Mouse (Mus musculus) liver, embryonic 13.5 days (tissue): ENCODE data around the gene Myrip. TPM values are rescaled to one million over a fixed set of nuclear protein-coding genes. Genes with fewer than 3 reads are reported as not detected.
"Not testable (repeated sequence)": the region's sequence is repeated elsewhere in the genome, so short reads cannot be mapped to it uniquely, and the experiment has no call there.

Experiments used
- ATAC-seq: fragments of 200-750 bp; cut with Nextera tagmentation; 2 replicates; pipeline ENCODE4 v1.8.0; 2017; ENCODE audit warnings: low read depth, mild to moderate bottlenecking, moderate number of reproducible peaks, moderate library complexity
- DNase-seq: peaks from one replicate; pipeline ENCODE4 v3.0.0; 2022
- H3K27ac ChIP-seq: fragments of 300-500 bp; sonication (generic); 2 replicates; pipeline ENCODE4 v1.5.1; 2015; ENCODE audit warnings: moderate library complexity, mild to moderate bottlenecking, inconsistent platforms
- H3K27me3 ChIP-seq: fragments of 300-500 bp; sonication (generic); 2 replicates; pipeline ENCODE4 v1.6.1; 2015; ENCODE audit warnings: mild to moderate bottlenecking, inconsistent platforms
- H3K36me3 ChIP-seq: fragments of 300-500 bp; sonication (generic); 2 replicates; pipeline ENCODE4 v1.6.1; 2015; ENCODE audit warnings: mild to moderate bottlenecking, inconsistent platforms
- H3K4me1 ChIP-seq: fragments of 300-500 bp; sonication (generic); replicated peaks from 2 replicates; pipeline ENCODE4 v1.6.1; 2015; ENCODE audit warnings: inconsistent platforms
- H3K4me2 ChIP-seq: fragments of 300-500 bp; sonication (generic); 2 replicates; pipeline ENCODE4 v1.6.1; 2015; ENCODE audit warnings: inconsistent platforms, mild to moderate bottlenecking, moderate library complexity
- H3K4me3 ChIP-seq: fragments of 300-500 bp; sonication (generic); replicated peaks from 2 replicates; pipeline ENCODE4 v1.5.1; 2015; ENCODE audit warnings: mild to moderate bottlenecking, inconsistent platforms
- H3K9ac ChIP-seq: fragments of 300-500 bp; sonication (generic); 2 replicates; pipeline ENCODE4 v1.6.1; 2015; ENCODE audit warnings: mild to moderate bottlenecking, inconsistent platforms
- H3K9me3 ChIP-seq: fragments of 300-500 bp; sonication (generic); replicated peaks from 2 replicates; pipeline ENCODE4 v1.6.1; 2016; ENCODE audit warnings: inconsistent platforms
- WGBS: fragments of 180-500 bp; shearing (Covaris S2); methylation state at CpG from one replicate; pipeline ENCODE4 v1.1.7; 2015; ENCODE audit not compliant: insufficient replicate concordance; 5-methylcytosine and 5-hydroxymethylcytosine counted together
- polyA plus RNA-seq: library from polyadenylated mRNA; unstranded; fragments of >200 nt; fragmentation: Nextera tagmentation; extraction: Ambion mirVana; gene quantifications from 2 replicates; pipeline ENCODE4 v1.2.1, GENCODE M21; 2015

The Myrip gene
- polyA plus RNA-seq, 1 experiment from 2014 or later, result 0.03 TPM

GRCm38 (mm10) chr9:120296938-120297337 is 4.4 kb upstream of the Myrip start:
- Histone ChIP-seq H3K27me3 (peaks cover 4% of the 10 kb centered on the region), H3K4me1 (no peaks in the 10 kb centered on the region), H3K9ac (no peak overlapping the region), H3K4me2 (no peak overlapping the region), H3K36me3 (no peaks in the 10 kb centered on the region), H3K4me3 (no peak overlapping the region), H3K27ac (no peak overlapping the region), H3K9me3 (no peaks in the 10 kb centered on the region)
- DNase-seq (no peak), ATAC-seq (no peak)
- 57% methylated on average over 1 of the region's 1 CpGs for WGBS

GRCm38 (mm10) chr9:120299429-120299828 is 1.9 kb upstream of the Myrip start:
- H3K4me2 ChIP-seq, result no peak overlapping the region
- H3K4me3 ChIP-seq, result no peak overlapping the region
- peaks cover 29% of the 10 kb centered on the region for H3K27me3 ChIP-seq
- no peaks in the 10 kb centered on the region for H3K9me3 ChIP-seq
- no peak for ATAC-seq
- H3K9ac ChIP-seq, result no peak overlapping the region
- no peaks in the 10 kb centered on the region for H3K4me1 ChIP-seq
- no peak for DNase-seq
- WGBS, result 55% methylated on average over 2 of the region's 2 CpGs
- no peaks in the 10 kb centered on the region for H3K36me3 ChIP-seq
- H3K27ac ChIP-seq, result no peak overlapping the region

- H3K4me1 ChIP-seq, result no peaks in the 10 kb centered on the region
- DNase-seq, result no peak
- H3K9ac ChIP-seq, result no peak overlapping the region
- no peaks in the 10 kb centered on the region for H3K36me3 ChIP-seq
- ATAC-seq, result no peak
- peaks cover 62% of the 10 kb centered on the region for H3K27me3 ChIP-seq
- H3K27ac ChIP-seq, result no peak overlapping the region
- peak overlapping the region; percentile 62; the same call in 1 of the 2 replicates for H3K4me2 ChIP-seq
- H3K4me3 ChIP-seq, result peak overlapping the region; percentile 49; the same call in 1 of the 2 replicates
- H3K9me3 ChIP-seq, result no peaks in the 10 kb centered on the region
- WGBS, result 17% methylated on average over 19 of the region's 19 CpGs
Measured at GRCm38 (mm10) chr9:120302980-120303452, 1.7 kb downstream of the Myrip start.

GRCm38 (mm10) chr9:120303453-120304299 is 2.4 kb downstream of the Myrip start:
- Histone ChIP-seq H3K4me3 (peak overlapping the region; percentile 49), H3K9ac (no peak overlapping the region), H3K27me3 (peaks cover 66% of the 10 kb centered on the region), H3K27ac (no peak overlapping the region), H3K4me1 (no peaks in the 10 kb centered on the region), H3K36me3 (no peaks in the 10 kb centered on the region), H3K4me2 (peak overlapping the region; percentile 62), H3K9me3 (no peaks in the 10 kb centered on the region)
- WGBS, result 2% methylated on average over 67 of the region's 103 CpGs
- DNase-seq (no peak), ATAC-seq (0 out of 2 replicates have a peak, but pooled peaks have one; percentile 29)

- peak overlapping the region; percentile 62 for H3K4me2 ChIP-seq
- H3K27me3 ChIP-seq, result peaks cover 66% of the 10 kb centered on the region
- peaks cover 2% of the 10 kb centered on the region; the same call in 1 of the 2 replicates for H3K9me3 ChIP-seq
- H3K4me3 ChIP-seq, result peak overlapping the region; percentile 49
- no peaks in the 10 kb centered on the region for H3K4me1 ChIP-seq
- no peak overlapping the region for H3K27ac ChIP-seq
- H3K9ac ChIP-seq, result no peak overlapping the region
- no peak for DNase-seq
- no peak for ATAC-seq
- H3K36me3 ChIP-seq, result no peaks in the 10 kb centered on the region
- 4% methylated on average over 49 of the region's 54 CpGs for WGBS
Measured at GRCm38 (mm10) chr9:120304300-120305137, 3.2 kb downstream of the Myrip start.

GRCm38 (mm10) chr9:120315171-120315570 is 13.9 kb downstream of the Myrip start:
- no peaks in the 10 kb centered on the region for H3K27me3 ChIP-seq
- H3K4me3 ChIP-seq, result no peak overlapping the region
- DNase-seq, result no peak
- no peak overlapping the region for H3K27ac ChIP-seq
- no peaks in the 10 kb centered on the region for H3K36me3 ChIP-seq
- H3K9ac ChIP-seq, result no peak overlapping the region
- H3K4me1 ChIP-seq, result no peaks in the 10 kb centered on the region
- no peak overlapping the region for H3K4me2 ChIP-seq
- WGBS, result 50% methylated on average over 3 of the region's 3 CpGs
- no peak for ATAC-seq
- 0 out of 2 replicates have a peak, but pooled peaks cover 3% of the 10 kb centered on the region for H3K9me3 ChIP-seq

- H3K4me3 ChIP-seq, result no peak overlapping the region
- no peak overlapping the region for H3K9ac ChIP-seq
- 64% methylated on average over 9 of the region's 9 CpGs for WGBS
- no peaks in the 10 kb centered on the region for H3K36me3 ChIP-seq
- H3K4me2 ChIP-seq, result no peak overlapping the region
- H3K27ac ChIP-seq, result no peak overlapping the region
- 0 out of 2 replicates have a peak, but pooled peaks cover 3% of the 10 kb centered on the region for H3K9me3 ChIP-seq
- ATAC-seq, result no peak
- no peaks in the 10 kb centered on the region for H3K4me1 ChIP-seq
- DNase-seq, result no peak
- no peaks in the 10 kb centered on the region for H3K27me3 ChIP-seq
Measured at GRCm38 (mm10) chr9:120319099-120319498, 17.8 kb downstream of the Myrip start.

- Histone ChIP-seq H3K9ac (no peak overlapping the region), H3K27ac (no peak overlapping the region), H3K4me3 (no peak overlapping the region), H3K4me1 (no peaks in the 10 kb centered on the region), H3K9me3 (0 out of 2 replicates have a peak, but pooled peaks cover 3% of the 10 kb centered on the region), H3K27me3 (no peaks in the 10 kb centered on the region), H3K4me2 (no peak overlapping the region), H3K36me3 (no peaks in the 10 kb centered on the region)
- 66% methylated on average over 2 of the region's 2 CpGs for WGBS
- DNase-seq, result no peak
- no peak for ATAC-seq
Measured at GRCm38 (mm10) chr9:120320573-120320972, 19.3 kb downstream of the Myrip start.

- 64% methylated on average over 15 of the region's 15 CpGs for WGBS
- ATAC-seq (no peak), DNase-seq (no peak)
- Histone ChIP-seq H3K9ac (no peak overlapping the region), H3K27me3 (no peaks in the 10 kb centered on the region), H3K4me1 (no peaks in the 10 kb centered on the region), H3K4me3 (no peak overlapping the region), H3K4me2 (no peak overlapping the region), H3K36me3 (no peaks in the 10 kb centered on the region), H3K27ac (no peak overlapping the region), H3K9me3 (0 out of 2 replicates have a peak, but pooled peaks cover 3% of the 10 kb centered on the region)
Measured at GRCm38 (mm10) chr9:120322702-120323426, 21.6 kb downstream of the Myrip start.

GRCm38 (mm10) chr9:120331048-120331447 is 29.7 kb downstream of the Myrip start:
- not testable (repeated sequence) for H3K27me3 ChIP-seq, H3K36me3 ChIP-seq, H3K27ac ChIP-seq, H3K4me3 ChIP-seq, ATAC-seq, H3K9me3 ChIP-seq, H3K9ac ChIP-seq, H3K4me1 ChIP-seq, H3K4me2 ChIP-seq, DNase-seq
- whole genome bisulfite sequencing, result 77% methylated on average over 3 of the region's 3 CpGs

- WGBS, result 22% methylated on average over 4 of the region's 4 CpGs
- H3K36me3 ChIP-seq, result no peaks in the 10 kb centered on the region
- no peaks in the 10 kb centered on the region for H3K4me1 ChIP-seq
- DNase-seq, result no peak
- H3K9me3 ChIP-seq, result no peaks in the 10 kb centered on the region
- H3K27me3 ChIP-seq, result no peaks in the 10 kb centered on the region
- H3K9ac ChIP-seq, result no peak overlapping the region
- ATAC-seq, result no peak
- no peak overlapping the region for H3K4me2 ChIP-seq
- no peak overlapping the region for H3K27ac ChIP-seq
- H3K4me3 ChIP-seq, result no peak overlapping the region
Measured at GRCm38 (mm10) chr9:120338172-120338571, 36.9 kb downstream of the Myrip start.
